Mouse (Mus musculus) thymus, postnatal 36 days (tissue): Measurements from ENCODE around the gene Bst1.

Source experiments
- DNase-seq, 2 experiments: peaks; one replicate each; pipeline ENCODE4 v3.0.0; 2022; ENCODE audit warnings: mixed read lengths in 2 of 2

Bst1 gene

DNA sequence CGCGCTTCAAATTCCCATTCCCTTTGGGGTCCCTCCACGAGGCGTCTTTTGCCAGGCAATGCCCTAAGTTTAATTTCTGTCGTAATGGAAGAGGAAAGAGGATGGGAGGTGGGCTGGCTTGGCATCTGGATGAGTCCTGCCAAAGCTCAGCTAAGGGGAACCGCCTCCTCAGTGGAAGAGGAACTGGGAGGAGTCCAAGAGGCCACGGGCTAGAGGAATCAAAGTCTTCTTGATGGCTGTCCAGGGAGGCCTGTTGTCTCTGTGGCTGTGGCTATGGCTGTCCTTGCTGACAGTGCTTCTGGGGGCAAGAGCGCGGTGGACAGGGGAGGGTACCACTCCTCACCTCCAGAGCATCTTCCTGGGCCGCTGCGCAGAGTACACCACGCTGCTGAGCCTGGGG lies at the start of gene Bst1:
Gene Bst1 (plus strand): TSS at position 191 of the 400 bp plus-strand sequence.
- DNase-seq, result no peak

DNA sequence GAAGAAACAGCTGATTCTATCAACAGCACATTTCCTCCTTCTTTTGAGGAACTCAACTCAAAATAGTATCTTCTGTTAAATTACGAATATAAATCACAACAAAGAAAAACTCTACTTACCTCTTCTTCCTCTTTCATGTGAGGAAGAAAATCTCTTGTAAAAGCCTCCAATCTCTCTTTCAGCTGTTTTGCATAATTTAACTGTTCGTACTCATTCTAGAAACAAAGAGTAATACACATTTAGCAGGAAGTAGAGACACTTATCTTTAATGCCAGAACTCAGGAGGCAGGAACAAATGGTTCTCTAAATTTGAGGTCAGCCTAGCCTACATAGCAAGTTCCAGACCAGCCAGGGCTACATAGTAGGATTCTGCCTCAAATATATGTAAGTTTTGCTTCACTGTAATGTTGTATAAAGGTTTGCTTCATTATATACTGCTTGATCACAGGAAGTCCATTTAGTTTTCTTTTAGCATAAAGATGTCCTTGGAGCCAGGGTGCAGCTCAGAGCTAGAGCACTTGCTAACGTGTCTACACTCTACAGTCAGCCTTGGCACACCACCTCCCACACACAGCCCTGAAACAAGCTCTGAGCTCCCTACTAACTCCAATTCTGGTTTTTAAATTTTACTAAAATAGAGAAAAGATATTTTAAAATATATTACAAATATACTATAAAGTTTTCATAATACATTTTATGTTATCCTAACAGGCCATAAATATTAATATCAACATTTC lies 47.9 kb upstream of the Bst1 start:
- DNase-seq, result no peak

DNA sequence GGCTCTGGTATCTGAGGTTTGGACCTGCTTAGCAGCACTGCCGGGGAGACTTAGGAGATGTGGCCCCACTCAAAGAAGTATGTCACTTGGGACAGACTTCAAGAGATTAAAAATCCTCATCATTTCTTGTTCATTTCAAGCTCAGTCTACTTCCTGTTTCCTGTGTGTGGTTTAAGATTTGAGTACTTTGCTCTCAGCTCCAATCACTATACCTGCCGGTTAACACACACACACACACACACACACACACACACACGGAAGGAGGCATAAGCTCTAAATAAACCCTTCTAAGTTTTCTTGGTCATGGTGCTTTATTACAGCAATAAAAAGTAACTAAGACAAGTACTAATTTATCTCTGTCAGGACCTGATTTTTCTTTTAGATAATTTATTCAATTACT lies 47.1 kb upstream of the Bst1 start:
- DNase-seq, result peak in 1 of 2 experiments; percentile 16

DNA sequence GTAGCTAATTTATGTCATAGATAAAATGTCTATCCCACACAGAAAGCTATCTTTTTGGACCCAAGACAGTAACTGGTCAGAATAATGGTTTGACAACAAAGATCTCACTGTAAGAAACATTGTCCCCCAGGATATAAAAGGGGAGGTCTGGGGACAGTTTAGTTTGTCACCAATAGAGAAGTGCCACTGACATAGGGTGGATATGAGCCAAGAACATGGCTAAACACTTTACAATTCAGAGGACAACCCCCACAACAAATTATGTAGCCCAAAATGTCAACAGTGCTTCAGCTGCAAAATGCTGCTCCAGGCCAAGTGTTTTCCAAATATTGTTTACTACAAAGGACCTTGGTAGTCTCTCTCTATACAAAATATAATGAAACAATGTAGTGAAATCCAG lies 42.3 kb upstream of the Bst1 start:
- DNase-seq, result no peak

GRCm38 (mm10) chr5:43776993-43777392 lies 41.7 kb upstream of the Bst1 start:
- no peak for DNase-seq

- no peak for DNase-seq
These were observed 40.1 kb upstream of the Bst1 start for GRCm38 (mm10) chr5:43778583-43778982.

GRCm38 (mm10) chr5:43781423-43781976 lies 37.2 kb upstream of the Bst1 start:
- peak in 1 of 2 experiments; percentile 39 for DNase-seq

DNA sequence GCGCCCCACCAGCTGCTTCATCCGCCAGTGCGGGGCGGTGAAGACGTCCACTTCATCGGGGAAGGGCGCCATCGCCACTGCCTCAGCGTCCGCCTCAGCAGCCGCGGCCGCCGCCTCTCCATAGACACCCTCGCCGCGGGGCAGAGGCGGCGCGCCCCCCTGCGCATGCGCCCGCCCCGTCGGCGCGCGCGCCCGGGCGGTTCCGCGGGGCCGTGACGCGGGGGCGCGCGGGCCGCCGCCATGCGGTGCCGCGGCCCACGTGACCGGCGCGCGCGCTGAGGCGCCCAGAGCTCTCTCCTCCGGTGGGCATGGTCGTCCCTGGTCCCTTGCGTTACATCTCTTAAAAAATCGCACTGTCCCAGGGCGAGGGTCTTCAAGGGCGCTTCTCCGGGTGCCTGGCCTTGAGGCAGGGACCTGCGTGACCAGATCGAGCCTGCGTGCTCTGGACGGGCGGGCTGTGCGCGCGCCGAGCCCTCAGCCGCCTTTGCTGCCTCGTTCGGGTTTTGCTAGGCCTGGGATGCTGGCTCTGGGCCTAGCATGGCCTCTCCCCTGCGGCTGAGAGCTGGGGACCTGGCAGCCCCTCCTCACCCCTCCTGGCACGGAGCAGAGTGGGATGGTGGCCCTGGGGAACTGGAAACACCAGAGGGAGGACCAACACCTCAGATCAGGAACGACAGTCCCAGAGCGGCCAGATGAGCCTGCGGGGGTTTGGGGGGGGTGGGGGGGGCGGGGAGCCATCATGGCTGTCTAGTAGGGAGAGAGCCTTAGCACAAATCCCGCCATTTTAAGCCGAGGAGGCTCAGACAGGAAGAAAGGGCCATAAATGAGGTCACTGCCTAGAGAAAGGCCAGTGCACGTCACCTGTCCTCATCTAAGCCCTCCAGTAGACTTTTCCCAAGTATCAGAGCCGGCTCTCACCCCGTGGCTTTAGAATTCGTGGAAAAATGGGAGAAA lies 36.4 kb upstream of the Bst1 start:
- peak; percentile 78 to 84 for DNase-seq

GRCm38 (mm10) chr5:43783996-43784395 lies 34.7 kb upstream of the Bst1 start:
- DNase-seq, result no peak

- no peak for DNase-seq
These were observed 32.1 kb upstream of the Bst1 start for GRCm38 (mm10) chr5:43786607-43787006.

DNA sequence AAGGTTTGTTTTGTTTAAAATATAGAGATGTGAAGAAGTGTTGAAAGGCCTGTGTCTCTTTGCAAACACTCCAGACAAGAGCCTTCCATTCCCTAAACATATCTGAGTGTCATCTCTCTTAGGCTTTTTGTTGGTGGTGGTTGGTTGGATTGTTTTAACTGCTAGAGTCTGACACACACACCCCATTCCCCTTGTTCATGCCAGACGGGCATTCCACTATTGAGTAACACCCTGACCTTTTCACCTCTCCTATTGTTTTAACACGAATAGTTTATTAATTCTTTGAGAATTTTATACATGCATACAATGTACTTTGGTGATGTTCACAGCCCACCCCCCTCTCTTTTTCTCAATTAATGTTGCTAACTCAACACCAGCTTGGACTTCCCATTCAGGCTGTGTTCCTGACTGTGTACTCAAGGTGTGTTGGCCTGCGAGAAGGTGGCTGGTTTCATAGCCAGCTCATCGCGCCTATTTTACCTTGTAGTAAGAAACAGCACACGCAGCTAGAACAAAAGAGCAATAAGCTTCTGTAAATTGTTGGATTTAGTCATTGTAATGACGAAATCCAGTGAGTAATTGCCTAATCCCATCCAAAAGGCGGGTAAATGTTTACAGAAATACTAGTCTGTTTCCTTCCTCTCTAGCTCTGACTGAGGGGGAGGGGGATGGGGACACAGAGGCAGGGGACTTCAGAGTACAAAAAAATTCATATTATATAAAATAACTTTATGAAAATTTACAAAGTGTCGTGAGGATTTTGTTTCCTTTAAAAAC lies 30.5 kb upstream of the Bst1 start:
- no peak for DNase-seq

GRCm38 (mm10) chr5:43792354-43792753 lies 26.3 kb upstream of the Bst1 start:
- DNase-seq, result no peak

- DNase-seq, result no peak
These were observed 19.2 kb upstream of the Bst1 start for GRCm38 (mm10) chr5:43799530-43799929.

DNA sequence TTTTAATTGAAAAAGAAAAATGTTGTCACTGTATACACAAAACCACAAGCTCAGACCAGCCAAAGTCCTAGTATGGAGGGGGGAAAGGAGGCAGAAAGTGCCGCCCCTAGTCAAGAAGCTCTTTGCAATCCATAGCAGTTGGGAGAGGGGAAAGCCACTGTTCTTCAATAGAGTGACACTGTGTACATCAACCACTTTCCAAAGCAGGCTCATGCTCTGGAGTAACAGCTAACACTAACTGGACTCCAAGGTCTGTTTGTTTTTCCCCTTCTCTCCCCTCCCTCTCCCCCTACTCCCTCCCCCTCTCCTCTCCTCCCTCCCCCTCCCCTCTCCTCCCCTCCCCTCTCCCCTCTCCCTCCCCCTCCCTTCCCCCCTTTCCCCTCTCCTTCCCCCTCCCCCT lies 18.0 kb upstream of the Bst1 start:
- DNase-seq, result no peak

DNA sequence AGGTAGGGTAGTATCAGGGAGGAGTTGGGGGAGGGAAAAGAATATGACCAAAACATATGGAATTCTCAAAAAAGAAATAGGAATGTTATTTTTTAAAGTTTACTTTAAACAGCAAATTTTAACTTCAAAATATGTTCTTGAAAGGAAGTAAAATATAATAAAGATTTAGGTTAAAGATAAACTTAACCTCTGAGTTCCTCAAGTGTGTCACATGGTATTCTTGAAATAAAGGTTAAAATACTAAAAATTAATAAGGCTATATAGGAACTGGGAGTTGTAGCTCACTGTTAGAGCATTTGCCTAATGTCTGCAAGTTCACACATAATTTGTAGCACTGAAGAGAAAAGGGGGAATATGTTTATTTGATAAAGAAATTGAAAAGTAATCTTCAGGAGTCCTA lies 17.4 kb upstream of the Bst1 start:
- no peak for DNase-seq

DNA sequence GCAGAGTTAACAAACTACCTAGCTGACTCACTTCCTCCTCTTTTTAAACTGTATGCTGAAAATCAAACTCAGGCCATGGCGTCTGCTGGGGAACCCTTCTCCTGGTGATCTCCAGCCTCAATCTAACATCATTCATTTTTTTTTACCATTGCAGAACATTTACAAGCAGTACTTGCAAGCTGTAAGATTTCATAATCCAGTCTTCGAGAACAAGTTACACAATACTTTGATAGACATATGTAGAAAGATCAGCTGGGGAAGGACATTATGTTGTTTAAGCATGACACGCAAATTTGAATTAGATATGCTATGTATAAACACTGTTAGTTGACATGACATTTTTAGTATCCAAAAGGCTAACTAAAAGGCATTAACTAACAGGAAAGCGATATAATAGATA lies 16.9 kb upstream of the Bst1 start:
- no peak for DNase-seq

- no peak for DNase-seq
These were observed 13.3 kb upstream of the Bst1 start for GRCm38 (mm10) chr5:43805401-43805800.

DNA sequence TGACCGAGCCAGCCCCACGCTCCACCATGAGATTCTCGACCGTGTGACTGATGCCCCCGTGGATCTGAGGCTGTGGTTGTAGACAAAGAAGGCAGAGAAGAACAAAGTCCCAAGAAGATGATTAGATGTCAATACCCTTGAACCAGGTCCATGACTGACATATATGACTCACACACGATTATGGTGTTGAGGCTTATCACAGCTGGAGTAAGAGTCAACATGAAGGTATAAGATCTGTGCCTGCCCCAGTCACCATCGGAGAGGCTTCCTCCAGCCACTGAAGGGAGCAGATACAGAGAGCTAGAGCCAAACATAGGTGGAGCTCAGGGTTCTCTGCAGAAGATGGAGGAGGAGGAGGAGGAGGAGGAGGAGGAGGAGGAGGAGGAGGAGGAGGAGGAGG lies 12.3 kb upstream of the Bst1 start:
- DNase-seq, result no peak

- no peak for DNase-seq
These were observed 11.8 kb upstream of the Bst1 start for GRCm38 (mm10) chr5:43806914-43807313.

DNA sequence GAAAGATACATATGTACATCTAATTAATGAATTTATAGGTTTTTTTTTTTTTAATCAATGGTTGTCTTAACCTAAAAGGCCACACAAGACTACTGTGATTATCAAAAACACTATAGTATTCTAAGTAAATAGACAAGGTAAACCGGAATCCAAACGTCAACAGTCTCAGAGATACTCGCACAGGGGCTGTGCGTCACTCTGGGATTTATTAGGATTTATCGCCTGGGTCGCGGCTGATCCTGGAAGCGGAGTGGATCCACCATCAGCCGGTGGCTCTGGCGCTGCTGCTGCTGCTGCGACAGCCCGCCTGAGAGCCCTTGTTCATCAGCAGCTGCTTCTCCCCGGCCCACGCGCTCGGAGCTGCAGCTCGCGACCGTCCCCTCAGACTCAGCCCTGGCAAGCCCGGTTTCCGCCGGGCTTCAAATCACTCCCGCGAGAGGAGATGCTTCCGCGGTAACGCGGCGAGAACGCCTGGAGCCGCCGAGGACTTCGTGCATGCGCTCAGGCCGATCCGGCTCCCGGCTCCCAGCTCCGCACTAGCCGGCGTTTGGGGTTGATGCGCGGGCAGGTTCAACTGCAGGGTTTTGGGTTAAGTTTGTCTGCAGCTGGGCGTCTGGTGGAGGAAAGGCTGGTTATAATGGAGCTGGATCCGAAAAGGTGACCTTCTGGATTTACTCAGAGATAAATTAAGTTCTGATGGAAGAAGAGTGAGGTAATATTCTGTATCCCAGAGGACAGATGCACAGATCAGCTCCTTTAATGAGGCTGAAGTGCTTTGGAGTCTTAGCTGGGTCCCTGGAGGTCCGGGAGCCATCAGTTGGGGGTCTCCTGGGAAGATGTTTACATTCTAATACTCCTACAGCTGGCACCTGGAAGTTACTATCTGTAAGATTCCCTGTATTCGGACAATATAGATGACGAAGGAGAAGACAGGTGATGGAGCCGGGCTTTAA lies 10.7 kb upstream of the Bst1 start:
- DNase-seq, result peak; percentile 80 to 89

GRCm38 (mm10) chr5:43810427-43811062 lies 8.1 kb upstream of the Bst1 start:
- DNase-seq, result no peak
